Mouse (Mus musculus): ENCODE measurements around the gene Ubr7. TPM values are rescaled to one million over a fixed set of nuclear protein-coding genes. Genes with fewer than 3 reads are reported as not detected.

The Ubr7 gene
- polyA plus RNA-seq, 1 experiment from 2014 or later: 24.7 TPM

GRCm38 (mm10) chr12:102772676-102773075 lies 14.9 kb downstream of the Ubr7 start:
- ATAC-seq (ENCODE audit: low read depth) (no peak), DNase-seq (no peak)
- no peak overlapping the region for H3K4me3 ChIP-seq (replicated peaks)
- H3K36me3 ChIP-seq: peaks cover 93% of the 10 kb centered on the region
- H3K9me3 ChIP-seq (replicated peaks): no peaks in the 10 kb centered on the region
- no peak overlapping the region for H3K4me2 ChIP-seq
- H3K9ac ChIP-seq: no peak overlapping the region
- H3K27me3 ChIP-seq: no peaks in the 10 kb centered on the region
- H3K4me1 ChIP-seq (replicated peaks): no peaks in the 10 kb centered on the region
- H3K27ac ChIP-seq: no peak overlapping the region
- WGBS (ENCODE audit: insufficient replicate concordance): 90% methylated on average over 5 of the region's 5 CpGs

- ATAC-seq (ENCODE audit: low read depth) (no peak), DNase-seq (no peak)
- no peak overlapping the region for H3K27ac ChIP-seq
- no peak overlapping the region for H3K4me2 ChIP-seq
- H3K9me3 ChIP-seq (replicated peaks): no peaks in the 10 kb centered on the region
- no peak overlapping the region for H3K4me3 ChIP-seq (replicated peaks)
- H3K9ac ChIP-seq: no peak overlapping the region
- peaks cover 64% of the 10 kb centered on the region for H3K36me3 ChIP-seq
- H3K27me3 ChIP-seq: no peaks in the 10 kb centered on the region
- 93% methylated on average over 14 of the region's 14 CpGs for WGBS (ENCODE audit: insufficient replicate concordance)
- no peaks in the 10 kb centered on the region for H3K4me1 ChIP-seq (replicated peaks)
These were observed 18.3 kb downstream of the Ubr7 start for GRCm38 (mm10) chr12:102776035-102776434.

- Histone ChIP-seq H3K4me1 (replicated peaks) (no peaks in the 10 kb centered on the region), H3K27ac (no peak overlapping the region), H3K9me3 (replicated peaks) (no peaks in the 10 kb centered on the region), H3K4me3 (replicated peaks) (no peak overlapping the region), H3K36me3 (peaks cover 47% of the 10 kb centered on the region), H3K4me2 (no peak overlapping the region), H3K27me3 (no peaks in the 10 kb centered on the region), H3K9ac (no peak overlapping the region)
- 87% methylated on average over 5 of the region's 5 CpGs for WGBS (ENCODE audit: insufficient replicate concordance)
- ATAC-seq (ENCODE audit: low read depth): no peak
- DNase-seq: no peak
These were observed 20.4 kb downstream of the Ubr7 start for GRCm38 (mm10) chr12:102778151-102778550.

GRCm38 (mm10) chr12:102779452-102779851 lies 21.7 kb downstream of the Ubr7 start:
- H3K9me3 ChIP-seq (replicated peaks): no peaks in the 10 kb centered on the region
- no peak overlapping the region for H3K4me3 ChIP-seq (replicated peaks)
- no peaks in the 10 kb centered on the region for H3K27me3 ChIP-seq
- WGBS (ENCODE audit: insufficient replicate concordance): 43% methylated on average over 3 of the region's 3 CpGs
- H3K9ac ChIP-seq: no peak overlapping the region
- no peak overlapping the region for H3K4me2 ChIP-seq
- H3K36me3 ChIP-seq: peaks cover 44% of the 10 kb centered on the region
- H3K27ac ChIP-seq: no peak overlapping the region
- peak; percentile 65 for ATAC-seq (ENCODE audit: low read depth)
- H3K4me1 ChIP-seq (replicated peaks): no peaks in the 10 kb centered on the region
- no peak for DNase-seq

GRCm38 (mm10) chr12:102782841-102783240 lies 25.1 kb downstream of the Ubr7 start:
- Histone ChIP-seq H3K27ac (no peak overlapping the region), H3K4me2 (no peak overlapping the region), H3K4me3 (replicated peaks) (no peak overlapping the region), H3K9me3 (replicated peaks) (no peaks in the 10 kb centered on the region), H3K9ac (no peak overlapping the region), H3K36me3 (peaks cover 39% of the 10 kb centered on the region), H3K27me3 (no peaks in the 10 kb centered on the region), H3K4me1 (replicated peaks) (peaks cover 5% of the 10 kb centered on the region; the same call in 1 of the 2 replicates)
- ATAC-seq (ENCODE audit: low read depth): no peak
- WGBS (ENCODE audit: insufficient replicate concordance): 78% methylated on average over 5 of the region's 5 CpGs
- no peak for DNase-seq

- H3K27ac ChIP-seq: no peak overlapping the region
- no peak overlapping the region for H3K4me2 ChIP-seq
- no peaks in the 10 kb centered on the region for H3K27me3 ChIP-seq
- peaks cover 51% of the 10 kb centered on the region for H3K36me3 ChIP-seq
- WGBS (ENCODE audit: insufficient replicate concordance): 86% methylated on average over 19 of the region's 19 CpGs
- H3K9ac ChIP-seq: no peak overlapping the region
- no peak for DNase-seq
- no peak overlapping the region for H3K4me3 ChIP-seq (replicated peaks)
- peaks cover 6% of the 10 kb centered on the region; the same call in 1 of the 2 replicates for H3K4me1 ChIP-seq (replicated peaks)
- no peak for ATAC-seq (ENCODE audit: low read depth)
- no peaks in the 10 kb centered on the region for H3K9me3 ChIP-seq (replicated peaks)
These were observed 27.3 kb downstream of the Ubr7 start for GRCm38 (mm10) chr12:102784899-102785592.

- Histone ChIP-seq H3K27me3 (no peaks in the 10 kb centered on the region), H3K36me3 (peaks cover 57% of the 10 kb centered on the region), H3K9ac (no peak overlapping the region), H3K4me1 (replicated peaks) (peaks cover 6% of the 10 kb centered on the region; the same call in 1 of the 2 replicates), H3K4me2 (no peak overlapping the region), H3K27ac (no peak overlapping the region), H3K9me3 (replicated peaks) (no peaks in the 10 kb centered on the region), H3K4me3 (replicated peaks) (no peak overlapping the region)
- 79% methylated on average over 5 of the region's 5 CpGs for WGBS (ENCODE audit: insufficient replicate concordance)
- DNase-seq (no peak), ATAC-seq (ENCODE audit: low read depth) (no peak)
These were observed 27.8 kb downstream of the Ubr7 start for GRCm38 (mm10) chr12:102785593-102785985.

GRCm38 (mm10) chr12:102787927-102788326 lies 30.2 kb downstream of the Ubr7 start:
- Histone ChIP-seq H3K9me3 (replicated peaks) (no peaks in the 10 kb centered on the region), H3K9ac (no peak overlapping the region), H3K4me1 (replicated peaks) (peaks cover 6% of the 10 kb centered on the region; the same call in 1 of the 2 replicates), H3K4me3 (replicated peaks) (no peak overlapping the region), H3K4me2 (peak overlapping the region; percentile 19; the same call in 1 of the 2 replicates), H3K27ac (peak overlapping the region; percentile 58), H3K36me3 (peaks cover 75% of the 10 kb centered on the region), H3K27me3 (no peaks in the 10 kb centered on the region)
- WGBS (ENCODE audit: insufficient replicate concordance): 70% methylated on average over 7 of the region's 7 CpGs
- DNase-seq (no peak), ATAC-seq (ENCODE audit: low read depth) (peak; percentile 83)

- no peak overlapping the region for H3K4me2 ChIP-seq
- ATAC-seq (ENCODE audit: low read depth): no peak
- H3K9ac ChIP-seq: no peak overlapping the region
- H3K9me3 ChIP-seq (replicated peaks): no peaks in the 10 kb centered on the region
- peaks cover 6% of the 10 kb centered on the region; the same call in 1 of the 2 replicates for H3K36me3 ChIP-seq
- no peak overlapping the region for H3K27ac ChIP-seq
- H3K4me3 ChIP-seq (replicated peaks): no peak overlapping the region
- H3K4me1 ChIP-seq (replicated peaks): no peaks in the 10 kb centered on the region
- no peak for DNase-seq
- 37% methylated on average over 2 of the region's 2 CpGs for WGBS (ENCODE audit: insufficient replicate concordance)
- H3K27me3 ChIP-seq: no peaks in the 10 kb centered on the region
These were observed 41.8 kb downstream of the Ubr7 start for GRCm38 (mm10) chr12:102799528-102799927.

- H3K4me1 ChIP-seq (replicated peaks): no peaks in the 10 kb centered on the region
- H3K4me2 ChIP-seq: no peak overlapping the region
- ATAC-seq (ENCODE audit: low read depth) (no peak), DNase-seq (no peak)
- no peak overlapping the region for H3K9ac ChIP-seq
- no peaks in the 10 kb centered on the region for H3K27me3 ChIP-seq
- peaks cover 14% of the 10 kb centered on the region for H3K36me3 ChIP-seq
- H3K4me3 ChIP-seq (replicated peaks): no peak overlapping the region
- H3K27ac ChIP-seq: no peak overlapping the region
- 86% methylated on average over 1 of the region's 1 CpGs for WGBS (ENCODE audit: insufficient replicate concordance)
- no peaks in the 10 kb centered on the region for H3K9me3 ChIP-seq (replicated peaks)
These were observed 57.1 kb downstream of the Ubr7 start for GRCm38 (mm10) chr12:102814858-102815257.

- Histone ChIP-seq H3K36me3 (0 out of 2 replicates have a peak, but pooled peaks cover 2% of the 10 kb centered on the region), H3K27me3 (no peaks in the 10 kb centered on the region), H3K27ac (no peak overlapping the region), H3K9ac (no peak overlapping the region), H3K4me3 (replicated peaks) (no peak overlapping the region), H3K9me3 (replicated peaks) (no peaks in the 10 kb centered on the region), H3K4me2 (no peak overlapping the region), H3K4me1 (replicated peaks) (no peaks in the 10 kb centered on the region)
- 83% methylated on average over 1 of the region's 1 CpGs for WGBS (ENCODE audit: insufficient replicate concordance)
- DNase-seq: no peak
- ATAC-seq (ENCODE audit: low read depth): no peak
These were observed 68.6 kb downstream of the Ubr7 start for GRCm38 (mm10) chr12:102826399-102826798.

- ATAC-seq (ENCODE audit: low read depth) (no peak), DNase-seq (no peak)
- H3K27ac ChIP-seq: no peak overlapping the region
- no peak overlapping the region for H3K4me3 ChIP-seq (replicated peaks)
- H3K36me3 ChIP-seq: 0 out of 2 replicates have a peak, but pooled peaks cover 2% of the 10 kb centered on the region
- H3K4me1 ChIP-seq (replicated peaks): no peaks in the 10 kb centered on the region
- no peaks in the 10 kb centered on the region for H3K27me3 ChIP-seq
- H3K9ac ChIP-seq: no peak overlapping the region
- 42% methylated on average over 1 of the region's 1 CpGs for WGBS (ENCODE audit: insufficient replicate concordance)
- no peaks in the 10 kb centered on the region for H3K9me3 ChIP-seq (replicated peaks)
- no peak overlapping the region for H3K4me2 ChIP-seq
These were observed 69.4 kb downstream of the Ubr7 start for GRCm38 (mm10) chr12:102827119-102827518.

Data from liver, embryonic 13.5 days (tissue).